Mouse (Mus musculus) heart, embryonic 16.5 days (tissue): Measurements from ENCODE around the gene Olfr727. TPM values are rescaled to one million over a fixed set of nuclear protein-coding genes. Genes with fewer than 3 reads are reported as not detected.

Source experiments
- ATAC-seq: fragments of 200-750 bp; cut with Nextera tagmentation; replicated peaks from 2 replicates; pipeline ENCODE4 v1.8.0; 2017; ENCODE audit warnings: moderate number of reproducible peaks; ENCODE audit not compliant: insufficient read depth, low FRiP score; ENCODE audit errors: extremely low read depth
- H3K27ac ChIP-seq: fragments of 300-500 bp; sonication (generic); 2 replicates; pipeline ENCODE4 v1.5.1; 2014; ENCODE audit warnings: mild to moderate bottlenecking, low read length, control low read depth, moderate library complexity
- H3K27me3 ChIP-seq: fragments of 300-500 bp; sonication (generic); 2 replicates; pipeline ENCODE4 v1.6.1; 2014; ENCODE audit warnings: low read length, mixed read lengths; ENCODE audit not compliant: control insufficient read depth, insufficient read depth
- H3K36me3 ChIP-seq: fragments of 300-500 bp; sonication (generic); 2 replicates; pipeline ENCODE4 v1.6.1; 2014; ENCODE audit not compliant: control insufficient read depth, insufficient read depth
- H3K4me1 ChIP-seq: fragments of 300-500 bp; sonication (generic); 2 replicates; pipeline ENCODE4 v1.6.1; 2014; ENCODE audit warnings: low read length, mixed read lengths; ENCODE audit not compliant: control insufficient read depth, insufficient read depth
- H3K4me2 ChIP-seq: fragments of 300-500 bp; sonication (generic); 2 replicates; pipeline ENCODE4 v1.6.1; 2014; ENCODE audit warnings: low read depth, mild to moderate bottlenecking, control low read depth, low read length
- H3K4me3 ChIP-seq: fragments of 300-500 bp; sonication (generic); 2 replicates; pipeline ENCODE4 v1.5.1; 2014; ENCODE audit warnings: mild to moderate bottlenecking, control low read depth, low read length
- H3K9ac ChIP-seq: fragments of 300-500 bp; sonication (generic); 2 replicates; pipeline ENCODE4 v1.6.1; 2014; ENCODE audit warnings: low read length, control low read depth
- H3K9me3 ChIP-seq: fragments of 300-500 bp; sonication (generic); replicated peaks from 2 replicates; pipeline ENCODE4 v1.6.1; 2016; ENCODE audit warnings: low read length; ENCODE audit not compliant: control insufficient read depth
- WGBS: fragments of 180-500 bp; shearing (Covaris S2); extraction: QIAGEN DNeasy Blood & Tissue Kit; methylation state at CpG from one replicate; pipeline ENCODE4 v1.1.7; 2014; 5-methylcytosine and 5-hydroxymethylcytosine counted together
- polyA plus RNA-seq: library from polyadenylated mRNA; unstranded; fragments of >200 nt; fragmentation: Nextera tagmentation; extraction: Ambion mirVana; gene quantifications from 2 replicates; pipeline ENCODE4 v1.2.1, GENCODE M21; 2015

Gene Olfr727
- polyA plus RNA-seq, result not detected in 2 replicates

- Histone ChIP-seq H3K27me3 (no peaks in the 10 kb centered on the region), H3K27ac (no peak within 1 kb of the TSS), H3K36me3 (no peaks in the 10 kb centered on the region), H3K4me3 (no peak within 1 kb of the TSS), H3K4me1 (no peaks in the 10 kb centered on the region), H3K9ac (no peak within 1 kb of the TSS), H3K4me2 (no peak within 1 kb of the TSS), H3K9me3 (no peaks in the 10 kb centered on the region)
- ATAC-seq, result no peak
- WGBS, result 83% methylated on average over 1 of the region's 1 CpGs
These were observed at the start of gene Olfr727 for GRCm38 (mm10) chr14:50122886-50123285. Gene Olfr727 (plus strand): TSS chr14:50123186.

- ATAC-seq, result no peak
- no peak within 1 kb of the TSS for H3K4me2 ChIP-seq
- no peaks in the 10 kb centered on the region for H3K9me3 ChIP-seq
- H3K27ac ChIP-seq, result no peak within 1 kb of the TSS
- no peak within 1 kb of the TSS for H3K9ac ChIP-seq
- WGBS, result 61% methylated on average over 1 of the region's 1 CpGs
- H3K27me3 ChIP-seq, result no peaks in the 10 kb centered on the region
- no peak within 1 kb of the TSS for H3K4me3 ChIP-seq
- H3K4me1 ChIP-seq, result no peaks in the 10 kb centered on the region
- no peaks in the 10 kb centered on the region for H3K36me3 ChIP-seq
These were observed 32.1 kb upstream of the Olfr727 start, which contains the start of gene Olfr726 for GRCm38 (mm10) chr14:50090853-50091252. Gene Olfr726 (minus strand): TSS chr14:50090953.

GRCm38 (mm10) chr14:50142580-50142979 lies 19.6 kb downstream of the Olfr727 start, which contains the start of gene Olfr728:
Gene Olfr728 (minus strand): TSS chr14:50142680.
- Histone ChIP-seq H3K4me1 (no peaks in the 10 kb centered on the region), H3K4me3 (no peak within 1 kb of the TSS), H3K4me2 (no peak within 1 kb of the TSS), H3K27ac (no peak within 1 kb of the TSS), H3K9me3 (no peaks in the 10 kb centered on the region), H3K9ac (no peak within 1 kb of the TSS), H3K36me3 (no peaks in the 10 kb centered on the region), H3K27me3 (no peaks in the 10 kb centered on the region)
- ATAC-seq, result no peak
- WGBS, result 86% methylated on average over 5 of the region's 5 CpGs

GRCm38 (mm10) chr14:50152810-50153209 lies 29.8 kb downstream of the Olfr727 start, which contains the start of gene Olfr729:
Gene Olfr729 (minus strand): TSS chr14:50152910.
- Histone ChIP-seq H3K36me3 (no peaks in the 10 kb centered on the region), H3K27me3 (no peaks in the 10 kb centered on the region), H3K4me3 (no peak within 1 kb of the TSS), H3K9me3 (0 out of 2 replicates have a peak, but pooled peaks cover 3% of the 10 kb centered on the region), H3K4me2 (no peak within 1 kb of the TSS), H3K4me1 (no peaks in the 10 kb centered on the region), H3K9ac (no peak within 1 kb of the TSS), H3K27ac (no peak within 1 kb of the TSS)
- ATAC-seq, result no peak

Other genes starting within 250 kb of the Olfr727 start
- gene Olfr722, start 221.2 kb upstream of the Olfr727 start, polyA plus RNA-seq, result not detected in 2 replicates
- not detected in 2 replicates for gene Olfr723, start 191.4 kb upstream of the Olfr727 start, polyA plus RNA-seq
- gene Olfr724, start 159.9 kb upstream of the Olfr727 start, polyA plus RNA-seq, result not detected in 2 replicates
- gene Olfr725, start 82.8 kb upstream of the Olfr727 start, polyA plus RNA-seq, result not detected in 2 replicates
- gene Olfr726, start 32.2 kb upstream of the Olfr727 start, polyA plus RNA-seq, result not detected in 2 replicates
- gene Olfr728, start 19.5 kb downstream of the Olfr727 start, polyA plus RNA-seq, result not detected in 2 replicates
- not detected in 2 replicates for gene Olfr729, start 29.7 kb downstream of the Olfr727 start, polyA plus RNA-seq
- gene Olfr730, start 65.0 kb downstream of the Olfr727 start, polyA plus RNA-seq, result not detected in 2 replicates
- gene Olfr731, start 118.7 kb downstream of the Olfr727 start, polyA plus RNA-seq, result not detected in 2 replicates
- not detected in 2 replicates for gene Olfr732, start 161.0 kb downstream of the Olfr727 start, polyA plus RNA-seq
- not detected in 2 replicates for gene Olfr733, start 178.3 kb downstream of the Olfr727 start, polyA plus RNA-seq
- not detected in 2 replicates for gene Olfr734, start 203.6 kb downstream of the Olfr727 start, polyA plus RNA-seq
- gene Olfr735, start 225.7 kb downstream of the Olfr727 start, polyA plus RNA-seq, result not detected in 2 replicates
- not detected in 2 replicates for gene Tlr11, start 234.7 kb downstream of the Olfr727 start, polyA plus RNA-seq